Mouse (Mus musculus): ENCODE results near the gene Tbc1d7. TPM values are rescaled to one million over a fixed set of nuclear protein-coding genes. Genes with fewer than 3 reads are reported as not detected.

Gene Tbc1d7
- polyA plus RNA-seq, 1 experiment from 2014 or later = 68.3 TPM

- H3K4me3 ChIP-seq = no peak overlapping the region
- peaks cover 46% of the 10 kb centered on the region for H3K36me3 ChIP-seq
- no peaks in the 10 kb centered on the region for H3K27me3 ChIP-seq (ENCODE audit: low read depth, poor library complexity, severe bottlenecking)
- H3K9me3 ChIP-seq (replicated peaks) = no peaks in the 10 kb centered on the region
- no peak overlapping the region for H3K27ac ChIP-seq (replicated peaks)
- H3K4me1 ChIP-seq = peaks cover under 1% of the 10 kb centered on the region
- DNase-seq (ENCODE audit: low spot score) = no peak
- WGBS = 95% methylated on average over 14 of the region's 14 CpGs
These were observed 19.2 kb downstream of the Tbc1d7 start for GRCm38 (mm10) chr13:43152005-43152520.

GRCm38 (mm10) chr13:43149661-43150060 is 21.6 kb downstream of the Tbc1d7 start:
- WGBS = 85% methylated on average over 3 of the region's 3 CpGs
- H3K4me1 ChIP-seq = peaks cover 7% of the 10 kb centered on the region; the same call in 1 of the 2 replicates
- DNase-seq (ENCODE audit: low spot score) = no peak
- no peaks in the 10 kb centered on the region for H3K27me3 ChIP-seq (ENCODE audit: low read depth, poor library complexity, severe bottlenecking)
- H3K9me3 ChIP-seq (replicated peaks) = no peaks in the 10 kb centered on the region
- peaks cover 37% of the 10 kb centered on the region for H3K36me3 ChIP-seq
- H3K27ac ChIP-seq (replicated peaks) = no peak overlapping the region
- H3K4me3 ChIP-seq = no peak overlapping the region

GRCm38 (mm10) chr13:43148692-43149091 is 22.6 kb downstream of the Tbc1d7 start:
- Histone ChIP-seq H3K9me3 (replicated peaks) (no peaks in the 10 kb centered on the region), H3K27ac (replicated peaks) (no peak overlapping the region), H3K36me3 (peaks cover 30% of the 10 kb centered on the region), H3K4me3 (no peak overlapping the region), H3K27me3 (ENCODE audit: low read depth, poor library complexity, severe bottlenecking) (no peaks in the 10 kb centered on the region), H3K4me1 (peaks cover 7% of the 10 kb centered on the region; the same call in 1 of the 2 replicates)
- WGBS = 88% methylated on average over 4 of the region's 4 CpGs
- no peak for DNase-seq (ENCODE audit: low spot score)

GRCm38 (mm10) chr13:43146515-43147258 is 24.6 kb downstream of the Tbc1d7 start:
- H3K27ac ChIP-seq (replicated peaks) = 0 out of 2 replicates have a peak overlapping the region, but pooled peaks have one; percentile 1
- peaks cover 11% of the 10 kb centered on the region for H3K36me3 ChIP-seq
- no peaks in the 10 kb centered on the region for H3K27me3 ChIP-seq (ENCODE audit: low read depth, poor library complexity, severe bottlenecking)
- no peaks in the 10 kb centered on the region for H3K9me3 ChIP-seq (replicated peaks)
- peaks cover 7% of the 10 kb centered on the region; the same call in 1 of the 2 replicates for H3K4me1 ChIP-seq
- 69% methylated on average over 8 of the region's 8 CpGs for WGBS
- no peak overlapping the region for H3K4me3 ChIP-seq
- DNase-seq (ENCODE audit: low spot score) = no peak

- Histone ChIP-seq H3K27me3 (ENCODE audit: low read depth, poor library complexity, severe bottlenecking) (no peaks in the 10 kb centered on the region), H3K36me3 (no peaks in the 10 kb centered on the region), H3K4me3 (no peak overlapping the region), H3K27ac (replicated peaks) (no peak overlapping the region), H3K4me1 (peaks cover 7% of the 10 kb centered on the region; the same call in 1 of the 2 replicates), H3K9me3 (replicated peaks) (no peaks in the 10 kb centered on the region)
- 73% methylated on average over 7 of the region's 7 CpGs for WGBS
- no peak for DNase-seq (ENCODE audit: low spot score)
These were observed 26.4 kb downstream of the Tbc1d7 start for GRCm38 (mm10) chr13:43144720-43145418.

GRCm38 (mm10) chr13:43134468-43134867 is 36.8 kb downstream of the Tbc1d7 start:
- DNase-seq (ENCODE audit: low spot score) = no peak
- no peaks in the 10 kb centered on the region for H3K27me3 ChIP-seq (ENCODE audit: low read depth, poor library complexity, severe bottlenecking)
- no peak overlapping the region for H3K27ac ChIP-seq (replicated peaks)
- WGBS = 92% methylated on average over 4 of the region's 4 CpGs
- no peak overlapping the region for H3K4me3 ChIP-seq
- H3K36me3 ChIP-seq = no peaks in the 10 kb centered on the region
- H3K9me3 ChIP-seq (replicated peaks) = no peaks in the 10 kb centered on the region
- H3K4me1 ChIP-seq = no peaks in the 10 kb centered on the region

GRCm38 (mm10) chr13:43133400-43133799 is 37.9 kb downstream of the Tbc1d7 start:
- Histone ChIP-seq H3K27me3 (ENCODE audit: low read depth, poor library complexity, severe bottlenecking) (no peaks in the 10 kb centered on the region), H3K36me3 (no peaks in the 10 kb centered on the region), H3K4me3 (no peak overlapping the region), H3K27ac (replicated peaks) (no peak overlapping the region), H3K9me3 (replicated peaks) (no peaks in the 10 kb centered on the region), H3K4me1 (no peaks in the 10 kb centered on the region)
- WGBS = 82% methylated on average over 7 of the region's 7 CpGs
- no peak for DNase-seq (ENCODE audit: low spot score)

GRCm38 (mm10) chr13:43132859-43133258 is 38.4 kb downstream of the Tbc1d7 start:
- no peaks in the 10 kb centered on the region for H3K4me1 ChIP-seq

GRCm38 (mm10) chr13:43131741-43132191 is 39.5 kb downstream of the Tbc1d7 start:
- Histone ChIP-seq H3K4me3 (no peak overlapping the region), H3K27me3 (ENCODE audit: low read depth, poor library complexity, severe bottlenecking) (no peaks in the 10 kb centered on the region), H3K4me1 (no peaks in the 10 kb centered on the region), H3K36me3 (no peaks in the 10 kb centered on the region), H3K9me3 (replicated peaks) (no peaks in the 10 kb centered on the region), H3K27ac (replicated peaks) (no peak overlapping the region)
- no peak for DNase-seq (ENCODE audit: low spot score)
- 89% methylated on average over 10 of the region's 10 CpGs for WGBS

More at GRCm38 (mm10) chr13:43132859-43133258, 38.4 kb downstream of the Tbc1d7 start:
- Histone ChIP-seq H3K36me3 (no peaks in the 10 kb centered on the region), H3K9me3 (replicated peaks) (no peaks in the 10 kb centered on the region), H3K4me3 (no peak overlapping the region), H3K27ac (replicated peaks) (0 out of 2 replicates have a peak overlapping the region, but pooled peaks have one; percentile 9), H3K27me3 (ENCODE audit: low read depth, poor library complexity, severe bottlenecking) (no peaks in the 10 kb centered on the region)
- no peak for DNase-seq (ENCODE audit: low spot score)
- 71% methylated on average over 9 of the region's 9 CpGs for WGBS

GRCm38 (mm10) chr13:43130161-43130560 is 41.1 kb downstream of the Tbc1d7 start:
- Histone ChIP-seq H3K36me3 (no peaks in the 10 kb centered on the region), H3K27me3 (ENCODE audit: low read depth, poor library complexity, severe bottlenecking) (no peaks in the 10 kb centered on the region), H3K4me1 (peaks cover 7% of the 10 kb centered on the region), H3K9me3 (replicated peaks) (no peaks in the 10 kb centered on the region), H3K4me3 (no peak overlapping the region), H3K27ac (replicated peaks) (no peak overlapping the region)
- 74% methylated on average over 6 of the region's 6 CpGs for whole genome bisulfite sequencing
- no peak for DNase-seq (ENCODE audit: low spot score)

GRCm38 (mm10) chr13:43124683-43125074 is 46.6 kb downstream of the Tbc1d7 start:
- 57% methylated on average over 3 of the region's 4 CpGs for WGBS
- Histone ChIP-seq H3K36me3 (no peaks in the 10 kb centered on the region), H3K4me3 (no peak overlapping the region), H3K9me3 (replicated peaks) (no peaks in the 10 kb centered on the region), H3K27me3 (ENCODE audit: low read depth, poor library complexity, severe bottlenecking) (no peaks in the 10 kb centered on the region), H3K4me1 (peaks cover 38% of the 10 kb centered on the region), H3K27ac (replicated peaks) (no peak overlapping the region)
- DNase-seq (ENCODE audit: low spot score) = no peak

GRCm38 (mm10) chr13:43123895-43124682 is 47.2 kb downstream of the Tbc1d7 start:
- H3K36me3 ChIP-seq = no peaks in the 10 kb centered on the region
- peaks cover 38% of the 10 kb centered on the region for H3K4me1 ChIP-seq
- WGBS = 56% methylated on average over 17 of the region's 17 CpGs
- no peak overlapping the region for H3K4me3 ChIP-seq
- no peaks in the 10 kb centered on the region for H3K27me3 ChIP-seq (ENCODE audit: low read depth, poor library complexity, severe bottlenecking)
- H3K9me3 ChIP-seq (replicated peaks) = no peaks in the 10 kb centered on the region
- DNase-seq (ENCODE audit: low spot score) = no peak
- no peak overlapping the region for H3K27ac ChIP-seq (replicated peaks)
